Mouse (Mus musculus): ENCODE measurements at regions not wholly inside any gene's neighbourhood (a gene's known extent, or its start where the extent isn't known, plus 50 kb on each side); places are given as distances from the start of the nearest gene placed in this dataset.

DNA sequence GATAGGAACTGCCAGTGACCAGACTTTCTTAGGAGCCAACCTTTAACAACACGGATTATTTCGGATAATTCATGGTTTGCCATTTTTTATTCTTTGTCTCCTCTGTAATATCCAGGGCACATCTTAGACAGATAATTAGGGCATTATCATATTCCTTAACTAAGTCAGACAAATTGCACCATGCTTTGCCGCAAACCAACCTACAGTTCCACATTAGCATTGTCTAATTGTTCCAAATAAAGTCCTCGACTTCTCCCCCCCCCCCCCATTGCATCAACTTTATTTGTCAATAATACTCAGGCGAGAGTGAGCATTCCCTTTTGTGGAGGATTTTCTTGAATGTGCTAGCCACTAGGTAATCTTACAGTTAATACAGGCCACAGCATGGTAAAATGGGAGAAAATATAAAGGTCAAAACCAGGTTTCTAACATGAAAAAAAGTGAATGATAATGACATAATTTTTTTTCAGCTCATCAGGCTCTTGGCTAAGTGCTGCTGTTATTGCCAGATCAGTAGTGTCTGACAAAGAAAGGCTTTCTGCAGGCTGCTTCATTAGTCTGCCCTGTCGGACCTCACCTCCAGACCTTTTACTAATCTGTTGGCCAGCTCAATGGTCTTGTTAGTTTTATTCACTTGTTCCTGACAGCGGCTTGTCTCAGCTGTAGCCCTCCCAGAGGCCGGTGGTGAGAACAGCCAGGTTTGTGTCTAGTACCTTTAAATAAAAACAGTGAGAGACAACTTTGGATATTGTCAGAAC is 80.3 kb downstream of the Cdca7 start:
- no peak for TF ChIP-seq POLR2A (IDR thresholded peaks at IDR 0.05; ENCODE audit: low read depth, low read length)
- TF ChIP-seq CTCF (IDR thresholded peaks at IDR 0.05; ENCODE audit: extremely low read depth, insufficient read depth, insufficient read length, insufficient replicate concordance), result no peak
